Mouse (Mus musculus) liver, adult 2 months (tissue): ENCODE measurements around the gene Myh9. TPM values are rescaled to one million over a fixed set of nuclear protein-coding genes. Genes with fewer than 3 reads are reported as not detected.

Source experiments
- DNase-seq: peaks from one replicate; pipeline ENCODE4 v3.0.0-alpha.2; 2011; ENCODE audit warnings: low read depth, low spot score; ENCODE audit errors: extremely low read depth
- H3K27ac ChIP-seq: fragments of 200-500 bp; replicated peaks from 2 replicates; pipeline ENCODE4 v1.5.1; 2012; ENCODE audit warnings: low read depth, mild to moderate bottlenecking, control low read depth, inconsistent platforms, low read length; ENCODE audit not compliant: insufficient read depth
- H3K27me3 ChIP-seq: fragments of 200-500 bp; 2 replicates; pipeline ENCODE4 v1.6.1; 2012; ENCODE audit warnings: mild to moderate bottlenecking, moderate library complexity, low read length, inconsistent platforms; ENCODE audit not compliant: control insufficient read depth, insufficient read depth
- H3K36me3 ChIP-seq: fragments of 200-500 bp; 2 replicates; pipeline ENCODE4 v1.6.1; 2012; ENCODE audit warnings: low read length, inconsistent platforms; ENCODE audit not compliant: control insufficient read depth, insufficient read depth
- H3K4me1 ChIP-seq: fragments of 200-500 bp; 2 replicates; pipeline ENCODE4 v1.6.1; 2011; ENCODE audit warnings: low read length; ENCODE audit not compliant: control insufficient read depth, insufficient read depth
- H3K4me3 ChIP-seq: fragments of 200-500 bp; 2 replicates; pipeline ENCODE4 v1.5.1; 2011; ENCODE audit warnings: low read depth, mild to moderate bottlenecking, control low read depth, low read length, moderate library complexity; ENCODE audit not compliant: insufficient read depth
- H3K79me2 ChIP-seq: fragments of 200-500 bp; 2 replicates; pipeline ENCODE4 v1.6.1; 2012; ENCODE audit warnings: inconsistent platforms, mild to moderate bottlenecking, low read length, moderate library complexity; ENCODE audit not compliant: control insufficient read depth, insufficient read depth
- H3K9ac ChIP-seq: fragments of 200-500 bp; 2 replicates; pipeline ENCODE4 v1.6.1; 2012; ENCODE audit warnings: low read depth, mild to moderate bottlenecking, control low read depth, inconsistent platforms, low read length
- CTCF ChIP-seq: fragments of 200-500 bp; IDR thresholded peaks from 2 replicates; pipeline ENCODE4 v1.5.1; 2011; ENCODE audit warnings: low read depth, low read length, control low read depth
- POLR2A ChIP-seq: fragments of 200-500 bp; IDR thresholded peaks from 2 replicates; pipeline ENCODE4 v1.6.1; 2011; ENCODE audit warnings: low read length, control low read depth; ENCODE audit not compliant: insufficient read depth; ENCODE audit errors: extremely low read depth
- WGBS: fragments of 180-500 bp; shearing (Covaris S2); methylation state at CpG from one replicate; pipeline ENCODE4 v1.1.7; 2018; 5-methylcytosine and 5-hydroxymethylcytosine counted together
- polyA plus RNA-seq: library from polyadenylated mRNA; depleted of rRNA; stranded (reverse); fragments of >200 nt; gene quantifications from 2 replicates; pipeline ENCODE4 v1.2.3, GENCODE M21; 2012
- total RNA-seq: library from RNA; depleted of rRNA; stranded (reverse); fragments of >200 nt; gene quantifications from 2 replicates; pipeline ENCODE4 v1.2.3, GENCODE M21; 2014

The Myh9 gene
- total and polyA plus RNA-seq, 2 experiments, result 24.1 to 54.4 TPM

DNA sequence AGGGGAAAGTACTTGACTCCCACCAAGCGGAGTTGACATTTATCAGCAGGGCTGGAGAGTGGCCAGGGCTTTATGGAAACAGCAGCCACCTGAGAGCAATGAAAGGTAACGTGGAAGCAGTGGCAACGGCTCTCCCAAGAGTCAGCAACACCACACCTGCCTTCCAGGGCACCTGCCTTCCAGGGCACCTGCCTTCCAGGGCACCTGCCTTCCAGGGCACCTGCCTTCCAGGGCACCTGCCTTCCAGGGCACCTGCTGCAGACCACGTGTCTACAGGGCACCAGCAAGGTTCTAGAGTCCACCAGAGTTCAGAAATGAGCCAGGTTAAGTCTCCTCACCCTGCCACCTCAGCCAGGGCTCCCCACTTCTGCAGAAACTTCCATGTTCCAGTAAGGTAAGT, 48.9 kb downstream of the Myh9 start:
- H3K27ac ChIP-seq, result no peak overlapping the region
- 81% methylated on average over 4 of the region's 4 CpGs for WGBS

DNA sequence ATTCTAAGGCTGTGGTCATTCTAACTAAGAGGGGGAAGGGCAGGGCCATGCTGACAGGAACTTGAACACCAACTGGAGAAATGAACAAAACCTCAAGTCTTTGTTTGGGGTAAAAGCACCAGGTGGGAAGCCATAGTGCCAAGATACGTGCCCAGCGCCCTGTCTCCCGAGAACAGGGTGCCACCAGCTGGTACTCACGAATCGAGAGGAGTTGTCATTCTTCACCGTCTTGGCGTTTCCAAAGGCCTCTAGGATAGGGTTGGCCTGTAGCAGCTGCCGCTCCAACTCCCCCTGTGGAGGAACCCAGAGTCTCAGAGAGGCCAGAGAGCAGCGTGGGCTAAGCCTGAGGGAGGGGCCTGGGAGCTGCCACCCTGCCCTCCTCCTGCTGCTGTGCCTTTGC, 49.9 kb downstream of the Myh9 start:
- H3K4me1 ChIP-seq, result no peaks in the 10 kb centered on the region
- H3K27ac ChIP-seq, result no peak overlapping the region
- 87% methylated on average over 9 of the region's 9 CpGs for WGBS
- no peak overlapping the region for H3K9ac ChIP-seq
- H3K36me3 ChIP-seq, result peaks cover 39% of the 10 kb centered on the region
- no peaks in the 10 kb centered on the region for H3K27me3 ChIP-seq
- no peak for DNase-seq
- H3K4me3 ChIP-seq, result no peak overlapping the region
- no peak for TF ChIP-seq CTCF
- peaks cover 22% of the 10 kb centered on the region for H3K79me2 ChIP-seq

More for the DNA sequence above, 48.9 kb downstream of the Myh9 start:
- peaks cover 27% of the 10 kb centered on the region for H3K79me2 ChIP-seq
- no peak overlapping the region for H3K9ac ChIP-seq
- H3K4me1 ChIP-seq, result no peaks in the 10 kb centered on the region; the same call in 1 of the 2 replicates
- peaks cover 31% of the 10 kb centered on the region for H3K36me3 ChIP-seq
- DNase-seq, result no peak
- no peaks in the 10 kb centered on the region for H3K27me3 ChIP-seq
- H3K4me3 ChIP-seq, result no peak overlapping the region
- TF ChIP-seq POLR2A (no peak), CTCF (no peak)

DNA sequence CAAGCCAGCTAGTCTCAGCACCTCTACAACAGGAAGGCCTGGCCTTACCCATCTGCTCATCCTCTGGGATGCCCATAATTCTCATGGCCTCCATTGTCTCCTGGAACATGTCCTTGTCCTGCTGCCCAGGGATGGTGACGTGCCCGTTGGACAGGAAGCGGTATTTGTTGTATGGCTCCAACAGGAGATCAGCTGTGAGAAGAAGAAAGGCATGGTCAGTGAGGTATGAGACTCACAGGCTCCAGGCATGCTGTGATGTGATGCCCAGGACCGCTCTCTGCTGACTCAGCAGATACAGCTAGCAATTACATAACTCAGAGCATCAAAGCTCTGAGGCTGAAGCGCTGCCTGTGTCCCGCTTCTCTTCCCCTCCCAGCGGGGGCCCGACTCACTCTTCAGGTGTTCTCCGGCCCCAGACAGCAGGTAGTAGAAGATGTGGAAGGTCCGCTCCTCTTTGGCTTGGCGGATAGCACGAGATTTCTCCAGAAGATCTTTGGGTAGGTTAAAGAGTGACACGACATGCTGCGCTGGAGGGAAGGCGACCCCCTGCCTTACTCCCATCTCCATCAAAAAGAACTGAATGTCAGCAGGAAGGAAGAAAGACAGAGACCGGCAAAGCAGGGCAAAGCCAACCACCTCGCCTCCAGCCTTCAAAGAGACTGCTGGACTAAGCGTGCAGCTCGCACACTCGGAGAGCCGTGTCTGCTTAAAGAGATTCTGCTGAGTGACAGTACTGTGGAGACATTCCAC, 51.1 kb downstream of the Myh9 start:
- Histone ChIP-seq H3K4me3 (no peak overlapping the region), H3K79me2 (peaks cover 12% of the 10 kb centered on the region; the same call in 1 of the 2 replicates), H3K36me3 (peaks cover 45% of the 10 kb centered on the region), H3K4me1 (no peaks in the 10 kb centered on the region), H3K27ac (no peak overlapping the region), H3K9ac (no peak overlapping the region), H3K27me3 (no peaks in the 10 kb centered on the region)
- DNase-seq, result no peak
- 91% methylated on average over 21 of the region's 21 CpGs for WGBS
- TF ChIP-seq POLR2A, result no peak
- TF ChIP-seq CTCF, result no peak

DNA sequence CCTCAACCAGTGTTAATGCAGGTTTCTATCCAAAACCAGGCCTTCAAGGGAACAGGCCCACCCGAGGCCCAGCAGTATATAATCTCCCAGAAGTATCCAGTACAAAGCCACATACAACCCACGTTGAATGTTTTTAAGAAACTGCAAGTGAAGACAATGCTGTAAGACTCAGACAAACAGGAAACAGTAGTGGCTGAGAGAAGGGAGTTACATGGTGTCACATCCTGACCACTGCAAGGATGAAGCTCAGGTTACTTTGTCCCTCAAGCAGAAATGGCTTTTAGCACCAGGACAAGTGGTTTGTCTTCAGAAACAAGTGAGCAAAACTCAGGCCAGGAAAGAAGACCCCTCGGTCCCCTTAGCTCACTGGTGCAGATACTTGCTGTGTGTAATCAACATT, 52.8 kb downstream of the Myh9 start:
- no peak for DNase-seq
- H3K4me1 ChIP-seq, result no peaks in the 10 kb centered on the region
- no peak overlapping the region for H3K9ac ChIP-seq
- no peaks in the 10 kb centered on the region for H3K27me3 ChIP-seq
- H3K79me2 ChIP-seq, result peaks cover 5% of the 10 kb centered on the region; the same call in 1 of the 2 replicates
- no peak overlapping the region for H3K4me3 ChIP-seq
- WGBS, result 72% methylated on average over 3 of the region's 3 CpGs
- peaks cover 54% of the 10 kb centered on the region for H3K36me3 ChIP-seq
- H3K27ac ChIP-seq, result no peak overlapping the region
- TF ChIP-seq CTCF (no peak), POLR2A (no peak)

DNA sequence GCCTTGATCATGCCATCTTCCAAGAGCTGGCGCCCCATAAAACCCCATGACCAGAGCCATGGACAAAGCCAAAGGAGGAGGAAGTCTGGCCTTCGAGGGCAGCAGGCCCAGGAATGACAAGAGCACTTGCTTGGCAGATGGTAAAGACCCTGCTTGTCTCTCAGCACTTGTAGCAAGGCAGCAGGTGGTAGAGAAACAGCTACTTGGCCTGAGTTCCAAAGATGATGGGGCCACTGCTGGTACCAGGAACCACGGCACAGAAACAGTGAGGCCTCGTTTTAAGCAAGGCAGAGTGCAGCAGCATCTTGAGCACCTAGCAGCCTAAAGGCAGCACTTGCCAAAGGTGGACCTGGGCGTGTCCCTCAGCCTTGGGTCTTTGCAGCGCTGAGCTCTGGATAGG, 53.6 kb downstream of the Myh9 start:
- TF ChIP-seq CTCF, result no peak
- TF ChIP-seq POLR2A, result no peak
- H3K4me3 ChIP-seq, result no peak overlapping the region
- no peak overlapping the region for H3K9ac ChIP-seq
- no peak overlapping the region for H3K27ac ChIP-seq
- WGBS, result 85% methylated on average over 6 of the region's 6 CpGs
- no peaks in the 10 kb centered on the region for H3K27me3 ChIP-seq
- peaks cover 3% of the 10 kb centered on the region; the same call in 1 of the 2 replicates for H3K79me2 ChIP-seq
- H3K36me3 ChIP-seq, result peaks cover 56% of the 10 kb centered on the region
- no peak for DNase-seq
- H3K4me1 ChIP-seq, result no peaks in the 10 kb centered on the region

DNA sequence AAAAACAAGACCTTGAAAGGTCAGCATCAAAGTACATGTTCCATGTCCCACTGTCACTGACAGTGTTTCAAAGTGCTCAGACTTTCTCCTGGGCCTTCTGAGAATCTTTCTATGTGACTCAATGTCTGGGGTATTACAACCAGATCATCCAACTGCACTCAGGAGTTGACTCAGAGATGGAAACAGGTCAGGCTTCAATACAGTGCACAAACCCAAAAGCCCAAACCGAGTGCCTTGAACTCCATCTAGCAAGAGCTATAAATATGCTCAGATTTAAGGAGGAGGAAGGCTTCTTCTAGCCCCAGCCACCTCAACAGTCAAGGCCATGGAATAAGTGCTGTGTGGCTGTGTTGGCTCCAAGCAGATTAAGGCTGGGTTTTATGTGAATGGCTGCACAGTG, 56.2 kb downstream of the Myh9 start:
- no peaks in the 10 kb centered on the region for H3K27me3 ChIP-seq
- WGBS, result 85% methylated on average over 1 of the region's 1 CpGs
- TF ChIP-seq POLR2A (no peak), CTCF (no peak)
- H3K9ac ChIP-seq, result no peak overlapping the region
- H3K4me1 ChIP-seq, result no peaks in the 10 kb centered on the region
- no peak overlapping the region for H3K4me3 ChIP-seq
- DNase-seq, result no peak
- H3K79me2 ChIP-seq, result peaks cover 5% of the 10 kb centered on the region; the same call in 1 of the 2 replicates
- H3K36me3 ChIP-seq, result peaks cover 70% of the 10 kb centered on the region
- no peak overlapping the region for H3K27ac ChIP-seq
